In genomic region chr2:180342189-180342588, GRCm38 (mm10) we compare ENCODE assay signal across 1 mouse cellular context.
TF ChIP-seq lines count a peak whose summit lies in the region.

No protein-coding gene starts in this region.

TF ChIP-seq in MEL, 35 proteins besides CTCF, POLR2A, EP300 and RAD21 (continued from another document):
- TF ChIP-seq NELFE (IDR thresholded peaks at IDR 0.05; ENCODE audit: low read depth, low read length) (no peak), ELF1 (IDR thresholded peaks at IDR 0.05; ENCODE audit: low read depth, low read length) (no peak), KAT2A (conservative IDR thresholded peaks at IDR 0.05; ENCODE audit: low read depth, low read length) (no peak), RCOR1 (IDR thresholded peaks at IDR 0.05; ENCODE audit: low read depth, low read length) (no peak), ZKSCAN1 (IDR thresholded peaks at IDR 0.05; ENCODE audit: low read depth, low read length) (no peak), TCF12 (IDR thresholded peaks at IDR 0.05; ENCODE audit: low read depth, low read length) (no peak), HCFC1 (IDR thresholded peaks at IDR 0.05; ENCODE audit: low read depth, low read length) (no peak), POLR2AphosphoS2 (IDR thresholded peaks at IDR 0.05; ENCODE audit: low read length) (no peak), GATA1 (IDR thresholded peaks at IDR 0.05; ENCODE audit: low read depth, low read length) (no peak), TBP (IDR thresholded peaks at IDR 0.05; ENCODE audit: low read depth, low read length) (no peak), GABPA (IDR thresholded peaks at IDR 0.05; ENCODE audit: low read depth, low read length) (no peak), MAX (IDR thresholded peaks at IDR 0.05; ENCODE audit: low read length) (no peak), CHD1 (IDR thresholded peaks at IDR 0.05; ENCODE audit: low read depth, low read length) (no peak), JUND (IDR thresholded peaks at IDR 0.05; ENCODE audit: low read depth, low read length) (no peak)
